Mouse (Mus musculus): ENCODE data around the gene C2. TPM values are rescaled to one million over a fixed set of nuclear protein-coding genes. Genes with fewer than 3 reads are reported as not detected.

C2 gene
- polyA plus RNA-seq, 1 experiment from 2014 or later, result 4.0 TPM

- peak overlapping the region; percentile 90 for H3K27ac ChIP-seq (replicated peaks; ENCODE audit: low read depth, low read length)
- peak overlapping the region; percentile 91 for H3K9ac ChIP-seq (ENCODE audit: low read depth, low read length)
- H3K4me1 ChIP-seq (ENCODE audit: control insufficient read depth, insufficient read depth, low read length), result peaks cover 12% of the 10 kb centered on the region; the same call in 1 of the 2 replicates
- ATAC-seq (ENCODE audit: low read depth) (peak; percentile 90), DNase-seq (ENCODE audit: low spot score) (peak; percentile 97)
- no peaks in the 10 kb centered on the region for H3K27me3 ChIP-seq (replicated peaks; ENCODE audit: control insufficient read depth, insufficient read depth, low read length)
- peak overlapping the region; percentile 84 for H3K4me2 ChIP-seq (ENCODE audit: low read depth, low read length)
- 0% methylated on average over 10 of the region's 51 CpGs for WGBS
- peak overlapping the region; percentile 80 for H3K4me3 ChIP-seq (ENCODE audit: low read depth, low read length)
- H3K36me3 ChIP-seq (ENCODE audit: control insufficient read depth, insufficient read depth, low read length), result peaks cover 9% of the 10 kb centered on the region; the same call in 1 of the 2 replicates
- no peaks in the 10 kb centered on the region for H3K9me3 ChIP-seq (ENCODE audit: control insufficient read depth, low read length)
These were observed 3.9 kb downstream of the C2 start for GRCm38 (mm10) chr17:34894074-34894597.

DNA sequence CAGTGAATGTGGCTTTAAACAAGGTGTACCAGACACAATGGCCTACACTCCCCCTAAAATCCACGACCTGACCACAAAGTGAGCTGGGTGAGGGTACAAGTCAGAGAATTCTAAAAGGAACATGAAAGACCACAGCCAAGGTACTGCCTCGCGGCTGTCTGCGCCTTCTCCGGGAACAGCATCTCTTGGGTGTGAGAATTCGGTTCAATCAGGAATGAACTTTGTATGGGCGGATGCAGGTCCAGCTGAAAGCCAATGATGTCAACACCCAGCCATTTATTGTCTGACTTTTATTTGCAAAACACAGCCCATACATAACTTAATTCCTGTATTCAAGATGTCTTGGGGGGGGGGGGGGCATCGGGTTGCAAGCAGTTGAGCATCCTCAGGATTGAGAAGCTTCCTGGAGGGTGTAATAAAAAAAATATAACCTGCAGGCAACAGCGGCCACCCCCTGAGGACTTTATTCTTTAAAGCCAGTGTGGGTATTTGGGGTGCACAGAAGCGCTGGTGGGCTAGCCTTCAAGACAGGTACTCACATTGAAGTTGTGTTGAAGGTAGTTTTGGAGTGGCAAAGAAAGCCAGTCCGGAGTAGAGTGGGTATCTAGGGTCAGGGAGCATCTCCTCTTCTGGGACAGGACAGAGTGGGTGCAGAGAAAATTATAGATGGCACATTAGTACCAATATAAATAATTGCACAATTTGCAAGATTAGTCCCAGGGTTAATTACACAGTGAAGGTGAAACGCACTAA lies 4.8 kb downstream of the C2 start:
- peak overlapping the region; percentile 80; the same call in 1 of the 2 replicates for H3K4me3 ChIP-seq (ENCODE audit: low read depth, low read length)
- H3K27ac ChIP-seq (replicated peaks; ENCODE audit: low read depth, low read length), result peak overlapping the region; percentile 78; the same call in 1 of the 2 replicates
- H3K9me3 ChIP-seq (ENCODE audit: control insufficient read depth, low read length), result no peaks in the 10 kb centered on the region
- H3K9ac ChIP-seq (ENCODE audit: low read depth, low read length), result peak overlapping the region; percentile 91; the same call in 1 of the 2 replicates
- WGBS, result 71% methylated on average over 12 of the region's 12 CpGs
- no peaks in the 10 kb centered on the region for H3K27me3 ChIP-seq (replicated peaks; ENCODE audit: control insufficient read depth, insufficient read depth, low read length)
- H3K36me3 ChIP-seq (ENCODE audit: control insufficient read depth, insufficient read depth, low read length), result peaks cover 9% of the 10 kb centered on the region; the same call in 1 of the 2 replicates
- DNase-seq (ENCODE audit: low spot score), result no peak
- peak overlapping the region; percentile 84 for H3K4me2 ChIP-seq (ENCODE audit: low read depth, low read length)
- ATAC-seq (ENCODE audit: low read depth), result no peak
- H3K4me1 ChIP-seq (ENCODE audit: control insufficient read depth, insufficient read depth, low read length), result peaks cover 12% of the 10 kb centered on the region; the same call in 1 of the 2 replicates

DNA sequence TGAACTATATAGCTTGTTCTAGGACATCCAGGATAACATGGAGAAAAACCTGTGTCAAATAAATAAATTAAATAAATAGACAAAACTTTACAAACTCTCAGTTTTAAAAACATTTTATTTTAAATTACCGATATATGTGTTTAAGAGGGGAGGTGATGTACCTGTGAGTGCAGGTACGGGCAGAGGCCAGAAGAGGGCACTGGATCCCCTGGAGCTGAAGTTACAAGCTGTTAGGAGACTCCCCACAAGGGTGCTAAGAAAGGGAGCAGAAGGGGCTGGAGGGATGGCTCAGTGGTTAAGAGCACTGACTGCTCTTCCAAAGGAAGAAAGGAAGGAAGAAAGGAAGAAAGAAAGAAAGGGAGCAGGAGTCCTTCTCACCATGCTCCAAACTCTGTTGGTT lies 6.7 kb downstream of the C2 start:
- no peak for DNase-seq (ENCODE audit: low spot score)
- Histone ChIP-seq H3K27me3 (replicated peaks; ENCODE audit: control insufficient read depth, insufficient read depth, low read length) (no peaks in the 10 kb centered on the region), H3K4me3 (ENCODE audit: low read depth, low read length) (no peak overlapping the region), H3K4me1 (ENCODE audit: control insufficient read depth, insufficient read depth, low read length) (peaks cover 4% of the 10 kb centered on the region; the same call in 1 of the 2 replicates), H3K9ac (ENCODE audit: low read depth, low read length) (no peak overlapping the region), H3K9me3 (ENCODE audit: control insufficient read depth, low read length) (no peaks in the 10 kb centered on the region), H3K27ac (replicated peaks; ENCODE audit: low read depth, low read length) (no peak overlapping the region), H3K4me2 (ENCODE audit: low read depth, low read length) (no peak overlapping the region), H3K36me3 (ENCODE audit: control insufficient read depth, insufficient read depth, low read length) (peaks cover 6% of the 10 kb centered on the region; the same call in 1 of the 2 replicates)
- WGBS, result 87% methylated on average over 2 of the region's 2 CpGs
- no peak for ATAC-seq (ENCODE audit: low read depth)

DNA sequence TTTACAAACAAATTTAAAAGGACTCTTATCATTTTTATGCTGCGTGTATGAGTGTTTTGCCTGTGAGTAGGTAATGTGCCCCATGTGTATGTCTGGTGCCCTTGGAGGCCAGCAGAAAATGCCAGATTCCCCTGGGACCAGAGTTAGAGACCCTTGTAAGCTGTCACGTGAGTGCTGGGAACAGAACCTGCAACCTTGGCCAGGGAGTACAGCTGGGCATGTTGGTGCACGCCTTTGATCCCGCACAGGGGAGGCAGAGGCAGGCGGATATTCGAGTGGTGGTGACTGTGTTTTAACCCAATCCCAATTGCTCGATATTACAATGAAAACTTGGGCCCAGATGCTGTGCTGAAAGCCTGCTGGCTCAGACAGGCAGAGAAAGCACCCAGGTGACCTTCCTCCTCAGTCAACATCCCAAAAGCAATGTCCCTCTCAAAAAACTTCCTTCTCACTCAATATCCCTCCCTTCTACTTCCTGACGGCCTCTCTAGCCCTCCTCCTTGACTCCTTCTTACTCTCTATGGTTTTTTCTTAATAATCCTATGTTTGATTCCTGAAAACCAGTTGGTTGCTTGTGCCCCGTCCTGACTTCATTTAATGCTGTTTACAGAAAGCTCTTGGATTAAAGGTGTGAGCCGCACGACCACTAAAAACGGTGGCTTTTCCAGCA lies 7.9 kb downstream of the C2 start:
- Histone ChIP-seq H3K36me3 (ENCODE audit: control insufficient read depth, insufficient read depth, low read length) (no peaks in the 10 kb centered on the region), H3K4me1 (ENCODE audit: control insufficient read depth, insufficient read depth, low read length) (no peaks in the 10 kb centered on the region), H3K4me3 (ENCODE audit: low read depth, low read length) (no peak overlapping the region), H3K4me2 (ENCODE audit: low read depth, low read length) (no peak overlapping the region), H3K27ac (replicated peaks; ENCODE audit: low read depth, low read length) (no peak overlapping the region), H3K9me3 (ENCODE audit: control insufficient read depth, low read length) (no peaks in the 10 kb centered on the region), H3K9ac (ENCODE audit: low read depth, low read length) (no peak overlapping the region; the same call in 1 of the 2 replicates), H3K27me3 (replicated peaks; ENCODE audit: control insufficient read depth, insufficient read depth, low read length) (no peaks in the 10 kb centered on the region)
- ATAC-seq (ENCODE audit: low read depth), result no peak
- WGBS, result 82% methylated on average over 12 of the region's 12 CpGs
- DNase-seq (ENCODE audit: low spot score), result no peak

GRCm38 (mm10) chr17:34887942-34888341 lies 10.1 kb downstream of the C2 start:
- WGBS, result 85% methylated on average over 5 of the region's 5 CpGs
- DNase-seq (ENCODE audit: low spot score) (no peak), ATAC-seq (ENCODE audit: low read depth) (no peak)
- Histone ChIP-seq H3K27me3 (replicated peaks; ENCODE audit: control insufficient read depth, insufficient read depth, low read length) (no peaks in the 10 kb centered on the region), H3K27ac (replicated peaks; ENCODE audit: low read depth, low read length) (no peak overlapping the region), H3K9me3 (ENCODE audit: control insufficient read depth, low read length) (no peaks in the 10 kb centered on the region), H3K36me3 (ENCODE audit: control insufficient read depth, insufficient read depth, low read length) (no peaks in the 10 kb centered on the region), H3K4me1 (ENCODE audit: control insufficient read depth, insufficient read depth, low read length) (no peaks in the 10 kb centered on the region; the same call in 1 of the 2 replicates), H3K9ac (ENCODE audit: low read depth, low read length) (no peak overlapping the region), H3K4me2 (ENCODE audit: low read depth, low read length) (no peak overlapping the region), H3K4me3 (ENCODE audit: low read depth, low read length) (no peak overlapping the region)

GRCm38 (mm10) chr17:34885615-34886014 lies 12.4 kb downstream of the C2 start:
- 61% methylated on average over 3 of the region's 3 CpGs for WGBS
- Histone ChIP-seq H3K4me3 (ENCODE audit: low read depth, low read length) (no peak overlapping the region), H3K27ac (replicated peaks; ENCODE audit: low read depth, low read length) (no peak overlapping the region), H3K4me2 (ENCODE audit: low read depth, low read length) (no peak overlapping the region), H3K9me3 (ENCODE audit: control insufficient read depth, low read length) (no peaks in the 10 kb centered on the region), H3K27me3 (replicated peaks; ENCODE audit: control insufficient read depth, insufficient read depth, low read length) (no peaks in the 10 kb centered on the region), H3K36me3 (ENCODE audit: control insufficient read depth, insufficient read depth, low read length) (no peaks in the 10 kb centered on the region), H3K4me1 (ENCODE audit: control insufficient read depth, insufficient read depth, low read length) (peaks cover 6% of the 10 kb centered on the region; the same call in 1 of the 2 replicates), H3K9ac (ENCODE audit: low read depth, low read length) (no peak overlapping the region)
- ATAC-seq (ENCODE audit: low read depth), result no peak
- no peak for DNase-seq (ENCODE audit: low spot score)

DNA sequence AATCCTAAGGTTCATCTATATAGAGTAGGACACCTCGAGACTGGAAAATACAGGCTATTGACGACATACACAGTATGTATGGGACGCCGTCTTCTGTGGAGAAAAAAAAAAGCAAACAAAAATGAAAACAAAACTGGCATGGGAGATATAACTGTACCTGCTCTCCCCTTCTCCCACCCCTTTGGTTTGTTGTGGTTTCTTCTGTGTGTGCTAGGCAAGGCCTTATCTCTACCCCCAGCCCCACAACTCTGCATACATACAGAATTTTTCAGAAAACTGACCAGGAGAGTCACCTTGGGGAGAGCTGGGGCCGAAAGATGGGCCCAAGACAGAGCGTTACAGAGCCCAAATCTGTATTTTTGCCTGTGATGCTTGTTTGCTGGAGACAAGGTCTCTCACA lies 13.4 kb downstream of the C2 start:
- Histone ChIP-seq H3K4me2 (ENCODE audit: low read depth, low read length) (no peak overlapping the region), H3K9me3 (ENCODE audit: control insufficient read depth, low read length) (no peaks in the 10 kb centered on the region), H3K36me3 (ENCODE audit: control insufficient read depth, insufficient read depth, low read length) (no peaks in the 10 kb centered on the region), H3K27me3 (replicated peaks; ENCODE audit: control insufficient read depth, insufficient read depth, low read length) (no peaks in the 10 kb centered on the region), H3K4me3 (ENCODE audit: low read depth, low read length) (no peak overlapping the region), H3K9ac (ENCODE audit: low read depth, low read length) (no peak overlapping the region), H3K27ac (replicated peaks; ENCODE audit: low read depth, low read length) (no peak overlapping the region; the same call in 1 of the 2 replicates), H3K4me1 (ENCODE audit: control insufficient read depth, insufficient read depth, low read length) (peaks cover 8% of the 10 kb centered on the region; the same call in 1 of the 2 replicates)
- ATAC-seq (ENCODE audit: low read depth) (no peak), DNase-seq (ENCODE audit: low spot score) (no peak)
- 88% methylated on average over 6 of the region's 6 CpGs for WGBS

- 60% methylated on average over 3 of the region's 3 CpGs for WGBS
- Histone ChIP-seq H3K27me3 (replicated peaks; ENCODE audit: control insufficient read depth, insufficient read depth, low read length) (no peaks in the 10 kb centered on the region), H3K9me3 (ENCODE audit: control insufficient read depth, low read length) (no peaks in the 10 kb centered on the region), H3K4me1 (ENCODE audit: control insufficient read depth, insufficient read depth, low read length) (peaks cover 13% of the 10 kb centered on the region; the same call in 1 of the 2 replicates), H3K4me2 (ENCODE audit: low read depth, low read length) (no peak overlapping the region), H3K9ac (ENCODE audit: low read depth, low read length) (no peak overlapping the region), H3K27ac (replicated peaks; ENCODE audit: low read depth, low read length) (0 out of 2 replicates have a peak overlapping the region, but pooled peaks have one; percentile 34), H3K4me3 (ENCODE audit: low read depth, low read length) (no peak overlapping the region), H3K36me3 (ENCODE audit: control insufficient read depth, insufficient read depth, low read length) (no peaks in the 10 kb centered on the region)
- ATAC-seq (ENCODE audit: low read depth) (no peak), DNase-seq (ENCODE audit: low spot score) (no peak)
These were observed 14.7 kb downstream of the C2 start for GRCm38 (mm10) chr17:34883332-34883731.

Measured in embryonic facial prominence, embryonic 14.5 days (tissue).